Mouse (Mus musculus): ENCODE data around the gene Jup.

- TF ChIP-seq CTCF (IDR thresholded peaks at IDR 0.05; ENCODE audit: low read depth) (no peak), EP300 (optimal IDR thresholded peaks at IDR 0.05) (no peak)
Observed at GRCm38 (mm10) chr11:100409686-100410085, 12.1 kb upstream of the Jup start.
